Mouse (Mus musculus): ENCODE results near the gene Stxbp6. TPM values are rescaled to one million over a fixed set of nuclear protein-coding genes. Genes with fewer than 3 reads are reported as not detected.

Stxbp6 gene
- total RNA-seq, 4 experiments from 2014 or later = 4.6 to 12.1 (median 6.4) TPM

DNA sequence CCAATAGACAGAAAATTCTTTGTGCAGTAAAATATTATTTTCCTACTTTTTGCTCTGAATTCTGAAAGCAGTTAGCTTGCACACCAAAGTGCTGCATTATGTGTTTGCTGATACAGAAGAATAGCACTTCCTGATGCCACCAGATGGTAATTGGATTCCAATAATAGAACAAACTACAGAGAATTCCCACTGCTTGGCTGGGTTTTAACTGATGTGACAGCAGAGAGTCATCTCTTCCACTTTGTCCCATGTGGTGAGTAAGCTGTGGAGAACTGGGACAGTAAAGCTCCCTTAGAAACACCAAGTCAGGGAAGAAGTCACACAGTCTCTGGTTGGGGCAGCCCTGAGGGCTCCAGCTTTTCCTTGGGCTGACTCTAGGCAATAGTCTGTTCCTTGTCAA lies 270.3 kb downstream of the Stxbp6 start:
- no peak for DNase-seq (ENCODE audit: low spot score)

Data from heart, adult 8-10 months (tissue).